Mouse (Mus musculus): ENCODE results near the gene Lnx2. TPM values are rescaled to one million over a fixed set of nuclear protein-coding genes. Genes with fewer than 3 reads are reported as not detected.

The Lnx2 gene
- total RNA-seq, 4 experiments from 2014 or later, result 10.1 to 14.4 (median 12.9) TPM

DNA sequence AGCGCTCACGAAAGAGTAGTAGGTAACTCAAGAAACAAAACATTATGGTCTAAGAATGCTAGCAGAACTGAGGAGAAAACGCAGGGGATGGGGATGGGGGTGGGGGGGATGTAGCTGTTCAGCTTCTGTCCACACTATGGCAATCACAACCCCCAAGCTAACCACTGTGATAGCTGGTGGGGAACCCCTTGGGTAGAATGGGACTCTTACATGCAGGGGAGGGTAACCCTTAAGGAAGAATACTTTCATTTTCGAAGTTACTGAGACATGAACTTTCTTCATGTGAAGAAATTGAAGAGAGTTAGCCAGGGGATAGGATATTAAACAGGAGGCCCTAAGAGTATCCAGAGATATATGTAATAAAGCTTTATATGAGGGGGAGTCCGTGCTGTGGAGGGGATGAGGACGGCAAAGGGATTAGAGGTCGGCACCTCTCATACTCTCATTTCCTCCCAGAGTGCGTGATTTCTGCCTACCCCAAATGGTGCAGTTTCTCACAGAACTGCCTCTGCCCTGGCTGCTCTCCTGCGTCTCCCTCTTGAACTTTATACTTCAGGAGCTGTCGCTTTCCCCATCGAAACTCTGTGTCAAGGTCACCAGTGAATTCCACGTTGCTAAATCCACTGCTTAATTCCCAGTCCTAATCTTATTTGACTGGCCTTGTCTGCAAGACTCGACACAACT is 25.4 kb downstream of the Lnx2 start:
- no peak for DNase-seq

DNA sequence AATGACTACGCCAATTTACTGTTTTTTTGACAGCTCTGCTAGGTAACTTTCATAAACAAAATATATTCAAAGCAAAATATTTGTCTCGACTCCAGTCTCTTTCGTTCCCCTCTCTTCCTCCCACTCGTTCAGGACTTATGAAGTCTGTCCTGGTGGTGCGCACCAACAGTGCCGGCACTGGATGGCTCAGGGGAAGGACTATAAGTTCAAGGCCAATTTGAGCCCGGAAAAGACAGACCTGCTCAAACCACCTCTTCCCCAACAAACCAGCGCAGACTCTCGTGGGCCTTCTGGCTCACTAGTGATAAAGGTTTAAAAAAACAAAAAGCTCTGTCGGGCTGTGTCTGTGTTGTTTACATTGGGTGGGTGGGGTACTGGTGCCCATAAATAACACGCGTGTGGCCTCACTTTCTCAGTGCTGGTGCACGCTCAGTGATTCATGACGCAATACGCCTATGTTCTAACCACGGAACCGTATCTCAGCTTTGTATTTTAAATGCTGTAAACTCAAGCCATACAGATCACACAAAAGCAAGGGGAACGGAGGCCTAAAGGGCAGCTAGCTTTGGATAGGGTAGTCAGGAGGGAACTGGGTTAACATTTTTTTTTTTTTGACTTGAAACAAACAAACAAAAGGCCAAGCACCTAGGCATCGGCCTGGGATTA is 26.7 kb downstream of the Lnx2 start:
- DNase-seq, result no peak

DNA sequence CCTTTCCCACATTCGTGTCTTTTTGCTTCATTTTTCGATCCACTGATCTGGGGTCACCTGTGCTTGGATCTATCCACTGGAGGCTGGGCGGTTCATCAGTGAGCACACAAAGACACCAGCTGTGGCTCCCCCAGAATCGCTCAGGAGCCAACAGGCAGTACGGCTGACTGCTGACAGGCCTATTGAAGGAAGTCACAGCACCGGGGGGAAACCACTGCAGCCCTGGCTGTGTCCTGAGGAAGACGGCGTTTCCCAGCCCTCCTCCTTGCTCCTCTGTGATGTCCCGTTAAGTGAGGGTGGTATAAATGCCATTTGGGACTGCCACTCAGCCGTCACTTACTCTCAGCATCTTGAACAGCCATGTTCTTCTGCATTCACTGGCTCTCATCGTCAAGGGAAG is 30.5 kb downstream of the Lnx2 start:
- no peak for DNase-seq

DNA sequence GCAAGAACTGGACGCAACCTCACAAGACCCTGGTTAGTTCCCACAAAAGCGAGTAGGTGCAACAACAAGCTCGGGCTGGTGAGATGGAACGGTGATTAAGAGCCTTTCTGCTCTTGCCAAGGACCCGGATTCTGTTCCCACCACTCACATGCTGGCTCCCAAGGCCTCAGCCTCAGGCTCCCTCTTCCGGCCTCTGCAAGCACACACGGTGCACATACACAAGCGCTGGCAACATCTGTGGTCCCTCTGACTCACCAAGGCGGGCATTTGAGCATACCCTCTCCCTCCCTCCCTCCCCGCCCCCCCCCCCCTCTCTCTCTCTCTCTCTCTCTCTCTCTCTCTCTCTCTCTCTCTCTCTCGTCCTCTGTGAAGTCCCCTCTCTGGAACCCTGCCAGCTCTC is 31.1 kb downstream of the Lnx2 start:
- no peak for DNase-seq

DNA sequence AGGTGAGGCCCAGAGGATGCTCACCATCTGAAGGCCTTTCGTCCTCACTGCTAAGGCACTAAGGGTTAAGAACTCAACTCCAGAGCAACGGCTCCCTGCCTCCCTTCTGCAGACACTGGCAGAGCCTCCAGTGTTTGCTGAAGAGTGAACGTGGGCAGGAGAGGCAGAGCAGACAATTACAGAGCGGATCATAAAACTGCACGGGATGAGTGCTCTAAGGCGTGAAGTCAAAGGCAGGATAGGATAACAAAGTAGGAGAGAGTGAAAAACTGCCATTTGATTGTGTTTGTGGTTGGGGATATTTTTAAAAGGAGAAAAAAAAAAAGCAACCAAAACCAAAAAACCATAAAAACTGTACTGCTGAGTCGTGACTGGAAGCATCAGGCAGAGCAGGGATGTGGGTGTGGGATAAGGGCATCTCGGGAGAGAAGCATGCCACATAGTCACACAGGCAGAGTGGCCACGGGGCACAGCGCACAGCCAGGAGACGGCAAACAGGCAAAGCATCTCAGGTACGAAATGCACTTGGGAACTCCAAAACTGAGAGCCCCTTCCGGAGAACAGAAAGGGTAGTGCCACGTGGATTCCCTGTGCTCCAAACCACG is 33.0 kb downstream of the Lnx2 start:
- DNase-seq, result no peak

DNA sequence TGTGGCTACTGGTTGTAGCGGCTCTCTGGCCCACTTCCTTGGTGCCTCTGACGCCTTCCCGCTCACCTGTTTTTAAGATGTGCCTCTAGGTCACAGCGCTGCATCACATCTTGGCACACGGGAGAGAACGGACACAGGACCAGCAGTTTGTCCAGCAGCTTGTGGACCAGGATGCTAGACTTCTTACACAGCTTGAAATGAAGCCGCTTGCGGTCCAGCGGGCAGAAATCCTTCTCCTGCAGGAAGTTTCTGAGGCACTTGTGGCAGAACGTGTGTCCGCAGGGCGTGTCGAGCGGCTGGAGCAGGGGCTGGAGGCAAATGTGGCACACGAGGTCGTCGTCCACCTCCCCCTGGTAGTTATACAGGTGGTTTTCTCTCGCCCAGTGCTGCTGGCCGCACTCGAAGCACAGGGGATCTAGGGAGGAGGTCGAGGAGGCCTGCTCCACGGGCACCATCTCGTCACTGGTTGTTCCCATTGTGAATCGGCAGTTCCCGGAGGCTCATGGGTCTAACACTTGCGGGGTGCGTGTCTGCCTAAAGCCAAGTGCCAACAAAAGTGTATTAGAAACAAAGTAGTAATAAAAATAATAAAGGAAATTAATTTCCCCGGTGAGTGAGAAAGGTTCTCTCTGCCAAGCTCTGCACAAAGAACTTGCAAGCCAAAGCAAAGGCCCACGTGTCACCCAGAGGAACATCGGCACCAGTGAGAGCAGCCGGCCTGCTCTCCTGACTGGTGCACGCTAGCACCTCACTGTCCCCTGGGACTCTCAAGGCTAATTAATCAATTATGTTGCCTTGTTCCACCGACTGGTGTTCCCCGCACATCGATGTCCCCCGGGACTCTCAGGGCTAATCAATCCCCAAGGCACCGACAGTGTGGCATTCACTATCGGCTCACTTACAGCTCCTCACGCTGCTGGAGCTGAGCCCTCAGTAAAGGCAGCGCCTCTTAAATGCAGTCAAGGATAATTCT is 34.1 kb downstream of the Lnx2 start:
- DNase-seq, result no peak

DNA sequence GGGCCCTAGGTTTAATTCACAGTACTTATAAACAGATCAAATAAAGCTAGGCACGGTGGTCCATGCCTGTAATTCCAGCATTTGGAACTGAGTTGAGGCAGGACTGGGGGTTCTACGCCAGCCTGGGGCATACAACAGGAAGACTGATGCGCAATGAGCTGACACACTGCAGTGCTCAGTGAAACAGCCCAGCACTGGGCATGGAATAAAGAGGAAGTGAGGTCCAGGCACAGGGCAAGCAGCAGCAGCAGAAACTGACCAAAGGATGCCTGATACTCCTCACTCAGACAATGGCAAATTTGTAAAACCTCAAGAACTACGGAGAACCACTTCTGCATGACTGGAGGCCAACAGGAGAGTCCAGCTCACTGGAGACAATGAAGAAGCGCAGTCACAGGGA is 37.0 kb downstream of the Lnx2 start:
- no peak for DNase-seq

DNA sequence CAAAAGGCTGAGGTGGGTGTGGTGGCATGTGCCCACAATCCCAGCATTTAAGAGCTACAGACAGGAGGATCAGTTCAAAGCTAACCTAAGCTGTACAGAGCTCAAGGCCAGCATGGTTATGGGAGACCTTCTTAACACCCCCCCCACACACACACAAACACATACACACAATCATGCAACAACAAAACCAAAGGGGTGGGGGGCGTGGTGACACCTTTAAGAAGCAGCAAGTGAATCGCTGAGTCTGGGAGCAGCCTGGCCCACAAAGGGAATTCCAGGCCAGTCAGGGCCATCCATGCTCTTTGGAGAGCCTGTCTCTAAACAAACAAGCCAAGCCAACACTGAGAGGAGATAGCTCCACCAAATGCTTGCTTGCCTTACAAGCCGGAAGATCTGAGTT is 38.8 kb downstream of the Lnx2 start:
- no peak for DNase-seq

DNA sequence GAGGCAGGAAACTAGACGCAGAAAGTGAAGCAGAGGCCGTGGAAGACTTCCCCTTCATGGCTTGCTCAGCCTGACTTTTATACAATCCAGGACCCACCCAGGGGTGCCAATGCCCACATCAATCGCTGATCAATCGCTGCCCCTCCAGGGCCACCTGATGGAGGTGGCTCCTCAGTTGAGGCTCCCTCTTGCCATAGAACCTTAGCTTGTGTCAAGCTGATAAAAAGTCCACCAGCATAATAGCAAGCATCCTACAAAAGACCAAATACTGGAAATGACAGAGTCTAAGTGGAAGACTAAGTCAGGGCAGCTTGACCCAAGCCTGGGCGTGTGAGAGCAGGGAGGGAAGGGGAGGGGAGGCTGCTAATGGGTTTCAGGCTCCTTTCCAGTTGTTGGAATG is 39.7 kb downstream of the Lnx2 start:
- DNase-seq, result no peak

DNA sequence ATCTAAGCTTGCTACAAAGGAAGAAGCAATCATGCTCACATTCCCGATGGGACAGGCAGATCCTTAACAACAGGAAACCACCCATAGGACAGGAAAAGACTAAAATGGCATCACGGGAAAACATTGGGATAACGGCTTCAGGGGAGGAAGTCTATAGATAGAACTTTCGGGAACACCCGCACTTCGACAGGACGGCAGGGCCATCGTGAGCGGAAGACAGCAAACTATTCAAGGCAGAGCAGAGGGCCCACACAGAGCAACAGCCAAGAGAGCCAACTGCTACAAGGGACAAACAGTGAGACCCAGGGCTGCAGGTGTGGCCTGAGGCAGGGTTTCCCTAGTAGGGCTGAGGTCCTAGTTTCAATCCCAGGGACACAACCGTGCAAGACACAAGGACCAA is 40.4 kb downstream of the Lnx2 start:
- peak; percentile 43 for DNase-seq

DNA sequence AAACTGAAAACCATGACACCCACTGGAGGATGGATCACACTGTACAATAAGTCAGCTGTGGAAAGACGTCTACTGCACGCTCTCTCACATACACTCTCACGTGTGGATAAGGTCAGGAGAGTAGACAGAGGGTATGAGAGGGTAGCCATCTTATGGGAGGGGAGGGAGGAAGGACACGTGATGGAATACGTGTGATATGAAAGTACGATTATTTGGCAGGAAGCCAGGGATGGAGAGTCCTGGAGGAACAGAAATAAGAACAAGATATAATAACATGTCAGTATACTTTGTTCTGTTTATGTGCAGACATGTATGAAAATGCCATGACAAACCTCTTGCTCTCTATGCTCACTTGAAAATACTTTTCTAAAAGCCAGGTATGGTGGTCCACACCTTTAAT is 41.1 kb downstream of the Lnx2 start:
- DNase-seq, result no peak

DNA sequence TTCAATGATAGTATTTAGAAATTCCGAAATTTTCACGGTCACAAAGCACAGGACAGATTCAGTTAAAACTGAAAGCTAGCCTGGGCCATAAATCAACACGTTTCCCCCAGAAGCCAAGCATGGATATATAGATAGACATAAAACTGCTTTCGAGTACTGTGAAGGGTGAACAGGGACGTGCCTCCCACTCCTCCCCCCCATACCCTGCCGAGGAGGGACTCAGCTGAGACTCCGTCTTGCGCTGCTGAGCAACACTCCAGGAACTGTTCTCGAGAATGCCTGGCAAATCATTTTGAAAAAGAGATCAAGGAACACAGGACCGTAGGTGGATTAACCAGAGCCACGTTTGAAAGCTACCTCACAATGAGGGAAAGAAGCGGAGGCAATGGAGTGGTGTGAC is 42.1 kb downstream of the Lnx2 start:
- DNase-seq, result no peak

DNA sequence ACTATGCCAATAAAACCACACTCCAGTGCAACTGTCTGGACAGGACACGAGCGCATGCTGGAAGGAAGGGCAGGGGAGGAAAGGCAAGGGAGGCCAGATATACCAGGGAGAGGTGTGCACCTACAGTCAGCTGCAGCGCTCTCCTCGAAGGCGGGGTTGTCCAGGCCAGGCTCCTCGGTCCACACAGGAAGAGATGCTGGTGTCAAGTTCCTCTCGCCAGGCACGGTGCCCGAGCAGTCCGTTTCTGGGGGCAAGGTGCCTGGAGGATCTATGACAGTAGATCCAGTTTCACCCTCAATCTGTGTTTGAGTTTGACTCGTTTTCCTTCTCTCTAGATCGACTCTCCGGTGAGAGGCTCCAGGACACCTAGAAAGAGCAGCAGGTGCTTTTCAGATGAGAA is 43.2 kb downstream of the Lnx2 start:
- no peak for DNase-seq

DNA sequence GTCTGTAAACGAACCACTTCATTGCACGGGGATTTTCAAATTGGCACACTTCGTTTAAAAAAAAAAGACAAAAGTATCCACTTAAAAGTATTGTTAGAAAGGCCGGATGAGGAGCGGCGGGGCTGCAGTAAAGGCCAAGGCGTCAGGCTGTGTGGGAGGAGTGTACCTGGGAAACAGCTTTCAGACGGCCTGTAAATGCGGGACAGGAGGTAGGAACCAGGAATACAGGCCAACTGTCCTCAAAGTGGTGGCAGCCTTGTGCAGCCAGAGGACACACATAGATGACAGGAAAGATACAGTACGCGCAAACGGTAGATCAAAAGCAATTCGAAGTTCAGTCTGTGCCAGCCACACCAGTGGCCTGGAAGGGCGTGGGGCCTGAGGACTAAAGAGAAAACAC is 45.1 kb downstream of the Lnx2 start:
- no peak for DNase-seq

DNA sequence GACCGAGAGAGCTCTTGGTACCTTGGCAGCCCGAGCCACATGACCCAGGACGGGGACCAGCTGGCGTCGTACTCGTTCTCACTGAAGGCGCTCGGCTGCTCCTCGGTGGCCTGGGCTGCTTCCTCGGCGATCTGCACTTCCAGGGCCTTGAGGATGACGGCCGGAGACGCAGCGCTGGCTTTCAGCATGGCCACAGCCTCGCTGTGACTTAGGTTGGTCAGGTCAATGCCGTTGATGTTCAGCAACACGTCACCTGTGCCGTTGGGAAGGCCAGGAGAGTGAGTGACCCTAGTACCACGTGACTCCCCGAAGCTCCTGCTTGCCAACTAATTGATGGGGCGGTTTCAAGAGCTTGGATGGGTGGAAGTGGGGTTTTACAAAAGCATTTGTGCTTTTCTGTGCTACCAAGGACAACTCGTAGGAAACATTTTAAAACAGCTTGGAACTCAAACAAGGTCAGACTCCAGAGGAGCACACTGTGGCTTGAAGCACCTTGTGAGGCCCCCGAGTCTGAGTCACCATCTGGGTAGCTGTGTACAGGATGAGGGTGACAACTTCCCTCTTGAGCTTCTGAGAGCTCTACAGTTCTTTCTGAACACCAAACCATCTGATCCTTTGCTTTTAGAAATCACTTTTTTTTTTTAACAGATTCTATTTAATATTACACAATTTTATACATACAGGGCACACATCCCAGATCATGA is 51.9 kb downstream of the Lnx2 start:
- peak; percentile 56 for DNase-seq

DNA sequence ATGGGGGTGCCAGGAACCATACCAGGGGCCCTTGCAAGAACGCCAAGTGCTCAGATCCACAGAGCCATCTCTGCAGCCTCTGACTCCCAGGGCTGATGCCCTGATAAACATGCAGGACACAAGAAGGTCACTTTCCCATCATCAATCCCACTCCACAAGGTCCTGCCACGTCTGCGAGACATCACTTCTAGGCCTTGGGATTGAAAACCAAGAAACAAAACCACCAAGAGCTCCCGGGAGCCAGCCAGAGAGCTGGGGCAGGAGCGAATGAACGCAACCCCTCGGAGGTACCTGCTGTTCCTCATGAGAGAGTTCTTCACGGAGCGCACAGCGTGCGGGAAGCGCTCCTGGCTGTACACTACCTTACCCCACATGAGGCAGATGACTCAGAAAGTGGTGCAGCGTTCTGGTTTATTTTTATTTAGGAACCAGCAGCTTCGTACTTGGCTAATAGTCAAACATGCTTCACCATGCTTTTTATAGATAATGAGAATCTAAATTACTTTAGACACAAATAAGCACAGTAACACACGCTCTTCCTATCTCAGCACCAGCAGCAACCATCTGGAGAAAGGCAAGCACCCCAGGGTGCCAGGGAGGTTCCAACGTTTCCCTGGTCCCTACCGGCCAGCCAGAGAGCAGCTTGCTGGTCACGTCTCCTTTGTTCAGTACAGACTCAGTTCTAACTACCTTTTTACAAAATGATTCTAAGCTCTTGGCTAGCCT is 53.0 kb downstream of the Lnx2 start:
- no peak for DNase-seq

DNA sequence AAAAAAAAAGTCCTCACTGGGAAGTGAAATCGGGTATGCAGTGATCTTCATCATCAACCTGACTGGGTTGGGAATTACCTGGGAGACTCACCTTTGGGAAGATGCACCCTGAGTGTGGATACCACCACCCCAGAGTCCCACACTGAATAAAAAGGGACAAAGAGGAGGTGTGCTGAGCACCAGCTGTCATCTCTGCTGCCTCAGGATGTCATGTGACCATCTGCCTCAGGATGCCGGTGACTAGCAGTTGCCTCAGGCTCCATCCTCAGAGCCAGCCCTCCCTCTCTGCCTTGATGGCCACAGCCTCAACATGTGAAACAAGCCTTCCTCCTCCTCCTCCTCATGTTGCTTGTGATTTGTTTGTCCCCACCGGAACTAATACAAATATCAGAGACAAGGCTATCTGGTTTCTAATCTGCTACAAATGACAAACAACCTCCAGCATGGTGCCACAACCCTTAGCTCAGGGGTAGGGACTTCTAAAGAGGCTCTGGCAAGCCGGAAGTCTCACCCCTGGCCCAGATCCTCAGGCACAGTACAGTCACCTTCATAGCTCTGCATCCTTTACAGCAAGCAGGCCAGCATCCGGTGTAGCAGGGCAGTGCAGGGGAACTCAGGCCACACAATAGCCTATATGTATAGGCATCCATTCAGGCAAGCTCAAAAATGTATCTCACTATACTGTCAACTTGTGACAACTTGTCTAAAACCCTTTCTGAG is 54.7 kb downstream of the Lnx2 start:
- DNase-seq, result no peak

DNA sequence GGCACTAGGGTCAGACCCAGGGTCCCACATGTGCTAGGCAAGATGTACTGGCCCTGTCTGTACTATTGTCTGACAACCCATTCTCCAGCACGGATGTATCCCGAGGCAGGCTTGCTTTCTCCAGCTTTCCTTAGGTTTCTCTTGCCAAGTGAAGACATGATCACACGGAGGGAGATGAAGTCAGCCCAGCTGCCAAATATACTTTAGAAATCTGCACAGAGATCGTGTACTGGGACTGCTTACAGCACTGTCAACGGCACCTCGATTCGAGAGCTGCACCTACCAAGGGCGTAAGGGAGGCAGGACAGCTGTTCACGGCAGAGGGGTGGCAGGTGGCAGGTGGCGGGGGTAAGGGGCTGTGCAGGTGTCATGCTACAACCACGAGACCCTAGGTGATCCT is 55.8 kb downstream of the Lnx2 start:
- DNase-seq, result no peak

DNA sequence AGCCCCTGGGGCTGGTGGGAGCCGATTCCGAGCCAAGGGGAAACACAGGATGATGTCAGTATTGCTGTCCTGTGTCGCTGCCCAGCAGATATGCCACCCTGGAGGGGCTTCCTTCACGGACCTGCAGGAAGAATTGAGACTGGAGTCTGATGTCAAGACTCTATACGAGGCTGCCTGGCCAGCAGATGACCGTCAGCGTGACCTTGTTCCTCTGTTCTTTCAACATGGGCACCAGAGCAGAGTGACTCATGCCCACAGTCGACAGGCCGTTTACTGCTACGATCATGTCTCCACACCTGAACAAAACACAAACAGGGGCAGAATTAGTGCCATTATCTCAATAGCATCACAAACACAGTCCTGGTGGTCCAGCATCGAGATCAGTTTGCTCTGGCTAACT is 57.6 kb downstream of the Lnx2 start:
- DNase-seq, result peak; percentile 42

DNA sequence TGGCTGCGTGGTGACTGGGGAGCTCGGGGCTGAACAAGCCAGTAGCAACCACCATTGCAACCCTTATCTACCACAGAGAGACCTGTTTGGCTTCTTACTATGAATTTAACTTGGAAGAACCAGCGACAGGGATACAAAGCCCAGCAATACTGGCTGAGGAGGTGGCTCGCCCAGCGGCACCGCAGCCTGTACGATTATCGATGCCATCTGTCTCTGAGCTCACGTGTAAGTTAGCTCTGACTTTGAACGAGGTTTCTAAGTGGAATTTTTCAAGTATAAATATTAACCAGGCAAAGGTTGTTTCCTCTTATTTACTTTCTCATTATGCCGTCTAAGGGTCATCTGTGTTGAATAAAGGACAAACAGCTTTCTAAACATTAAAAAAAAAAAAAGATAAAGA is 58.9 kb downstream of the Lnx2 start:
- DNase-seq, result no peak

DNA sequence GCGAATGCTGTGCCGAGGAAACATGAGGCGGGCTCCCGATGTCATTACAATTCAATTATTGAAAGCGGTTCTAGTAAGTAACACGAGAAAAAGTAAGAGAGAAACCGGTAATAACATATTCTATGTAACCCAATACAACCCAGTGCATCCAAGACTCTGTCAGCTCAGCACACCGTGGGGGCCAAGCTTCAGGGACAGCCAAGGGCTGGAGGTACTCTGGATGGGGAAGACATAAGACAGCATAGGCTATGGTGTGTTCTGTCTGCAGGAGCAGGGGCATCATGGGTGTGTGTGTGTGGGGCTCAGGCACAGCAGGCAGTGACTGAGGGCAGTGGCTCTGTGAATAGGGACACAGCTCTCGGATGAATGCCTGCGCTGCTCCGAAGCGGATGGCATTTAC is 59.8 kb downstream of the Lnx2 start:
- no peak for DNase-seq
